Mouse (Mus musculus): Measurements from ENCODE around the gene Trpc7.

- TF ChIP-seq CTCF (IDR thresholded peaks at IDR 0.05) = no peak
- no peak for TF ChIP-seq EP300 (IDR thresholded peaks at IDR 0.05)
These were observed 121.5 kb downstream of the Trpc7 start for GRCm38 (mm10) chr13:56774304-56774703.

All from lung, postnatal 0 days (tissue).